Mouse (Mus musculus) heart, postnatal 0 days (tissue): Measurements from ENCODE around the gene Dek. TPM values are rescaled to one million over a fixed set of nuclear protein-coding genes. Genes with fewer than 3 reads are reported as not detected.

Experiments used
- ATAC-seq: fragments of 200-750 bp; cut with Nextera tagmentation; 2 replicates; pipeline ENCODE4 v1.8.0; 2017; ENCODE audit warnings: low read depth, moderate number of reproducible peaks, moderate library complexity; ENCODE audit not compliant: insufficient read depth
- DNase-seq: peaks from one replicate; pipeline ENCODE4 v3.0.0-alpha.2; 2016; ENCODE audit warnings: low spot score
- H3K27ac ChIP-seq: fragments of 300-500 bp; sonication (generic); 2 replicates; pipeline ENCODE4 v1.5.1; 2014; ENCODE audit warnings: low read depth, mild to moderate bottlenecking
- H3K27me3 ChIP-seq: fragments of 300-500 bp; sonication (generic); 2 replicates; pipeline ENCODE4 v1.6.1; 2014; ENCODE audit warnings: low read length, mixed read lengths; ENCODE audit not compliant: control insufficient read depth, insufficient read depth
- H3K36me3 ChIP-seq: fragments of 300-500 bp; sonication (generic); replicated peaks from 2 replicates; pipeline ENCODE4 v1.6.1; 2014; ENCODE audit warnings: low read length, mixed read lengths; ENCODE audit not compliant: control insufficient read depth, insufficient read depth
- H3K4me1 ChIP-seq: fragments of 300-500 bp; sonication (generic); 2 replicates; pipeline ENCODE4 v1.6.1; 2014; ENCODE audit warnings: antibody characterized with exemption; ENCODE audit not compliant: control insufficient read depth, insufficient read depth
- H3K4me2 ChIP-seq: fragments of 300-500 bp; sonication (generic); 2 replicates; pipeline ENCODE4 v1.6.1; 2014; ENCODE audit warnings: low read depth, mild to moderate bottlenecking, low read length, moderate library complexity
- H3K4me3 ChIP-seq: fragments of 300-500 bp; sonication (generic); 2 replicates; pipeline ENCODE4 v1.5.1; 2014; ENCODE audit warnings: low read depth, low read length
- H3K9ac ChIP-seq: fragments of 300-500 bp; sonication (generic); replicated peaks from 2 replicates; pipeline ENCODE4 v1.6.1; 2014; ENCODE audit warnings: low read depth, low read length, mixed read lengths
- H3K9me3 ChIP-seq: fragments of 300-500 bp; sonication (generic); replicated peaks from 2 replicates; pipeline ENCODE4 v1.6.1; 2016; ENCODE audit warnings: low read length; ENCODE audit not compliant: control insufficient read depth
- CTCF ChIP-seq: IDR thresholded peaks from 2 replicates; pipeline ENCODE4 v1.5.1; 2016; ENCODE audit warnings: antibody characterized with exemption, control low read depth, low read depth
- EP300 ChIP-seq: IDR thresholded peaks from 2 replicates; pipeline ENCODE4 v1.6.1; 2016; ENCODE audit warnings: antibody characterized with exemption, low read depth
- WGBS: fragments of 180-500 bp; shearing (Covaris S2); extraction: QIAGEN DNeasy Blood & Tissue Kit; methylation state at CpG from one replicate; pipeline ENCODE4 v1.1.7; 2014; 5-methylcytosine and 5-hydroxymethylcytosine counted together
- polyA plus RNA-seq: library from polyadenylated mRNA; unstranded; fragments of >200 nt; fragmentation: Nextera tagmentation; extraction: Ambion mirVana; gene quantifications from 2 replicates; pipeline ENCODE4 v1.2.1, GENCODE M21; 2015
- total RNA-seq: library from RNA; depleted of rRNA; stranded (reverse); fragments of >200 nt; gene quantifications from 2 replicates; pipeline ENCODE4 v1.2.3, GENCODE M21; 2014; ENCODE audit warnings: low replicate concordance

Dek gene
- total and polyA plus RNA-seq, 2 experiments from 2014 or later: 59.2 to 87.4 TPM

DNA sequence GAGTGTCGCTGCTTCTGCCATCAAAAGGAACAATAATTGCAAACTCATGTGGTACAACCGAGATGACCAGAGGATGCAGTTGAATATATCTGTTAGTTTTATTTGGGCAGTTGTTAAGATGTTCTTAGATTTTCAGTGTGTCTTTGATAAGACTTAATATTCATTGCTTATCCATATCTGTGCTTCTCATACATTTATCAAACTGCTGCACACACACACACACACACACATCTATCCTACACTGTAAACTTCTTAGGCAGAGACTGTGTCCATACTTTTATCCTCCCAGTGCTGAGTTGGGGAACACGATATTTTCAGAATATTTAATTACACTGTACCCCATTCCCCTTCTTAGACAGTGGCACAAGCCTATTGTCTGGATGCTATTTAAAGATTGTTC is 5.2 kb upstream of the Dek start:
- 56% methylated on average over 3 of the region's 3 CpGs for WGBS
- H3K9me3 ChIP-seq: no peaks in the 10 kb centered on the region
- no peak overlapping the region for H3K4me3 ChIP-seq
- TF ChIP-seq CTCF (no peak), EP300 (no peak)
- H3K27me3 ChIP-seq: no peaks in the 10 kb centered on the region
- ATAC-seq: no peak
- H3K9ac ChIP-seq: no peak overlapping the region
- H3K4me1 ChIP-seq: 0 out of 2 replicates have a peak, but pooled peaks cover 22% of the 10 kb centered on the region
- no peaks in the 10 kb centered on the region for H3K36me3 ChIP-seq
- no peak for DNase-seq
- H3K4me2 ChIP-seq: no peak overlapping the region
- no peak overlapping the region for H3K27ac ChIP-seq

DNA sequence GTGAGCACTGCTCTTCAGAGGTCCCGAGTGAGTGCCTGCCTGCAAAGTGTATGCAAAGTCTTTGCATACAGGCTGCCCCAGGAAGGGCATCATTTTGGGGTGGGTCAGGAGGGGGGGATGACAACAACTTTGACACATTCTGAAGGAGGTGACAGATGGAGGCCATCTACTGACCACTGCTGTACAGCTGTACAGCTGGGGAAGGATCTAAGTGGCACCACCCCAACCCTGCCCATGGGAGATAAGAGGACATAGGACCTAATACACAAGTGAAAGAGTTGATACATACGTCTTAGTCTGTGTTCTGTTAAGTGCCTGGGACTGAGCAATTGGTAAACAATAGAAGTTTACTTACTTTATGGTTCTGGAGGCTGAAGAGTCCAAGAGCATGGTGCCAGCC is 3.2 kb upstream of the Dek start:
- TF ChIP-seq CTCF: no peak
- Histone ChIP-seq H3K27me3 (no peaks in the 10 kb centered on the region), H3K36me3 (no peaks in the 10 kb centered on the region), H3K4me3 (no peak overlapping the region), H3K9ac (no peak overlapping the region), H3K4me2 (no peak overlapping the region), H3K9me3 (no peaks in the 10 kb centered on the region), H3K4me1 (peaks cover 26% of the 10 kb centered on the region), H3K27ac (no peak overlapping the region)
- ATAC-seq (no peak), DNase-seq (no peak)
- WGBS: 81% methylated on average over 2 of the region's 2 CpGs

DNA sequence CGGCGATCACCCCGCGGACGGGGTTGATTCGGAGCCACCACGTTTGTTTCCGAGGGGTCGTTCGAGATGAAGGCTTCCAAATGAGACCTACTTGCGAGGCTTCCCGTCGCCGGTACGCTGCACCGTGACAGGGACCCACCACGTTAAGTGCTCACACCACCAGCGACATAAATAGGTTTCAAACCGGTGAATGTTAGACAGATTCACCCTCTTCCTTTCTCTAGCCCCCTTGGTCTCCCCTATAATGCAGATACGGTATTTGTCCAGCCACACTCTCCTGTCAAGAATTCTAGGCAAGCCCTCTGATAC is 533 bp upstream of the Dek start:
- Histone ChIP-seq H3K4me2 (peak overlapping the region; percentile 91), H3K36me3 (peaks cover 9% of the 10 kb centered on the region; the same call in 1 of the 2 replicates), H3K4me1 (peaks cover 20% of the 10 kb centered on the region), H3K9me3 (no peaks in the 10 kb centered on the region), H3K9ac (peak overlapping the region; percentile 98), H3K27me3 (no peaks in the 10 kb centered on the region), H3K4me3 (peak overlapping the region; percentile 98), H3K27ac (peak overlapping the region; percentile 100)
- peak; percentile 44 for DNase-seq
- TF ChIP-seq EP300 (no peak), CTCF (no peak)
- ATAC-seq: 0 out of 2 replicates have a peak, but pooled peaks have one; percentile 4
- WGBS: 0% methylated on average over 20 of the region's 20 CpGs

DNA sequence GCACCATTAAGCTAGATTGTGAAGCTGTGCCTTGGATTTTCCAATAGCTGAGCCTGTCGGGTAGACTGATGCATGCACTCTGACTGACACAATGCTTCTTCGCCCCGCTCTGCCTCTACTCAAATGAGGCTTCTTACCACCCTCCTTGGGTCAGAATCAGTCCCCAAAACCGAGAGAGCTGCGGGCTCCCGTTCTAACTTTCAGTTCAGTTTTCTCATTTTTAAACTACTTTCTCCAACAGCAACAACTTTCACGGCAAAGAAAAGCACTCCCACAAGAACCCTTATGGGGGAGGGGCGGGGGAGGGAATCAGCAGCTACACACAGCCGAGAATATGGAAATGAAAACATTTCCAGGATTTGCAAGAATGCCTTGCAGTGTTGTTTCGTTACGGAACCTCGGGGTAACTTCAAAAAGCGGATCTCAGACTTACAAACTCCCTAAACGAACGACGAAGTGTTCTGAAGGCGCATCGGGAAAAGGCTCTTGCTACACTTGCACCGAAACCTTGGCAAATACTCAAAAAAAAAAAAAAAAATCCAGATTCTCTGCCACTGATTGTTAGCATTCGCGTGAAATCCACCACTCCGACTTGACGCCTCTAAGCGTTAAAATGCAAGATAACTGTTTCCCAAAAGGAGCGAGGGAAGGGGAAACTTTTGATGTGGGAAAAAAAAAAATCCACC is 1.0 kb downstream of the Dek start:
- no peaks in the 10 kb centered on the region for H3K27me3 ChIP-seq
- peak overlapping the region; percentile 91 for H3K4me2 ChIP-seq
- peak overlapping the region; percentile 98 for H3K4me3 ChIP-seq
- WGBS: 0% methylated on average over 25 of the region's 25 CpGs
- no peak for TF ChIP-seq CTCF
- TF ChIP-seq EP300: no peak
- H3K4me1 ChIP-seq: peaks cover 13% of the 10 kb centered on the region
- H3K9ac ChIP-seq: peak overlapping the region; percentile 98
- peak; percentile 41 for DNase-seq
- H3K36me3 ChIP-seq: peaks cover 21% of the 10 kb centered on the region; the same call in 1 of the 2 replicates
- no peak for ATAC-seq
- H3K9me3 ChIP-seq: no peaks in the 10 kb centered on the region
- H3K27ac ChIP-seq: peak overlapping the region; percentile 100

DNA sequence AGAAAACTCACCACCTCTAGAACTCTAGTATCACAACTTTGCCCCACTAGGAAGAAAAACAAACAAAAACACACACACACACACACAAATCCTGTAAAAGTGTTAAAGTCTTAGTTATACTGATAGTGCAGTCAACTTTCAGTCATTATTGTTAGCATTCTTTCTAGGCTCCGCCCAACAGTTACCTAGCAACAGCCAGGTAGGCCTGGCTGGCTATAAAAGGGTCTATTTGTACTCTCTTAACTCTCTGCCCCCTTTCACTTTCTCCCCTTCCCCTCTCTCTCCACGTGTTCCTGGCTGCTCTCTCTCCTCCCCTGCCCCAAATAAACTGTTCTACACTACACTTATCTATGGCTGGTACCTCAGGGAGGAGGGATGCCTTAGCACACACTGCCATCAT is 1.9 kb downstream of the Dek start:
- peaks cover 26% of the 10 kb centered on the region for H3K36me3 ChIP-seq
- no peaks in the 10 kb centered on the region for H3K27me3 ChIP-seq
- H3K4me1 ChIP-seq: peaks cover 13% of the 10 kb centered on the region
- H3K9me3 ChIP-seq: no peaks in the 10 kb centered on the region
- DNase-seq (no peak), ATAC-seq (no peak)
- H3K9ac ChIP-seq: no peak overlapping the region
- H3K4me2 ChIP-seq: peak overlapping the region; percentile 91
- 30% methylated on average over 2 of the region's 2 CpGs for WGBS
- no peak overlapping the region for H3K27ac ChIP-seq
- TF ChIP-seq CTCF: no peak
- H3K4me3 ChIP-seq: peak overlapping the region; percentile 98

DNA sequence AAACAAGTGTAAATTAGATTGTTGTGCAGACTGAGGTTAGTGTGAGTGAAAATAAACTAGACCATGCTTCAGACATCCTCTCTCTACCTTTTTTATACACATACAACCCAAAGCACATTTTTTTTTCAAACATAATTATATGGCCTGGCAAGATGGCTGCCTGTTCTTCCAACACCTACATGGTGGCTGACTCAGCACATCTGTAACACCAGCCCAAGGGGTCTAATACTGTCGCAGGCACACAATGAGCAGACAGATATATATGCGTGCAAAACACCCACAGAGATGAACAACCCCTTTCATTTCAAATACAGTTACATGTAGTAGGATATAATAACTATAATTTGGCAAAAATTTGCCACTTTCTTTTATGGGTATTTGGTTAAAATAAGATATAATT is 5.4 kb downstream of the Dek start:
- DNase-seq (no peak), ATAC-seq (no peak)
- Histone ChIP-seq H3K9ac (no peak overlapping the region), H3K4me2 (no peak overlapping the region), H3K36me3 (peaks cover 48% of the 10 kb centered on the region), H3K4me1 (peaks cover 13% of the 10 kb centered on the region), H3K4me3 (no peak overlapping the region), H3K27me3 (no peaks in the 10 kb centered on the region), H3K9me3 (no peaks in the 10 kb centered on the region), H3K27ac (no peak overlapping the region)
- whole genome bisulfite sequencing: 96% methylated on average over 2 of the region's 2 CpGs
- TF ChIP-seq EP300 (no peak), CTCF (no peak)
